Mouse (Mus musculus): Measurements from ENCODE around the gene Arid5b. TPM values are rescaled to one million over a fixed set of nuclear protein-coding genes. Genes with fewer than 3 reads are reported as not detected.

Arid5b gene
- total RNA-seq, 2 experiments from 2014 or later: 14.5 to 28.5 TPM

- no peak for ATAC-seq (ENCODE audit: poor library complexity, severe bottlenecking)
Measured at GRCm38 (mm10) chr10:68274900-68275760, 3.4 kb downstream of the Arid5b start.

DNA sequence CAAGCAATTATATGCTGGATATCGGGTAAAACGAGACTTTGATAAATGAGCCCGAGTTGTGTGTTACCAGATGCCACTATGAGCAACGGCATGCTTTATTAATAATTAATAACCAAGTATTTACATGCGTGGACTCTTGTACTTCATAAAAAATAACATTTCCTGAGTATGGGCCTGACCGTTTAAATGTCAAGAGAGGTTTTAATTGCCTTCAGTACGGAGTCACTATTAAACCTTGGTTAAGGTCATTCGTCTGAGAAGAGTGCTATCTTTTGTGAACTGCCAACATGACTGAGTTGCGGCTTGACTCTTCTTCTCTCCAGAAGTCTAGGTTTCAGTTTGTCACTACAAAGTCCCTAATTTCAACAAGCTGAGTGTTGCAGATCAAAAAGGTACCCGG lies 8.8 kb downstream of the Arid5b start:
- no peak for ATAC-seq (ENCODE audit: poor library complexity, severe bottlenecking)

GRCm38 (mm10) chr10:68268629-68269028 lies 9.9 kb downstream of the Arid5b start:
- ATAC-seq (ENCODE audit: poor library complexity, severe bottlenecking): peak; percentile 47

GRCm38 (mm10) chr10:68263969-68264688 lies 14.4 kb downstream of the Arid5b start:
- ATAC-seq (ENCODE audit: poor library complexity, severe bottlenecking): peak; percentile 75

GRCm38 (mm10) chr10:68263296-68263968 lies 15.1 kb downstream of the Arid5b start:
- ATAC-seq (ENCODE audit: poor library complexity, severe bottlenecking): no peak

- ATAC-seq (ENCODE audit: poor library complexity, severe bottlenecking): no peak
Measured at GRCm38 (mm10) chr10:68259601-68260000, 18.9 kb downstream of the Arid5b start.

DNA sequence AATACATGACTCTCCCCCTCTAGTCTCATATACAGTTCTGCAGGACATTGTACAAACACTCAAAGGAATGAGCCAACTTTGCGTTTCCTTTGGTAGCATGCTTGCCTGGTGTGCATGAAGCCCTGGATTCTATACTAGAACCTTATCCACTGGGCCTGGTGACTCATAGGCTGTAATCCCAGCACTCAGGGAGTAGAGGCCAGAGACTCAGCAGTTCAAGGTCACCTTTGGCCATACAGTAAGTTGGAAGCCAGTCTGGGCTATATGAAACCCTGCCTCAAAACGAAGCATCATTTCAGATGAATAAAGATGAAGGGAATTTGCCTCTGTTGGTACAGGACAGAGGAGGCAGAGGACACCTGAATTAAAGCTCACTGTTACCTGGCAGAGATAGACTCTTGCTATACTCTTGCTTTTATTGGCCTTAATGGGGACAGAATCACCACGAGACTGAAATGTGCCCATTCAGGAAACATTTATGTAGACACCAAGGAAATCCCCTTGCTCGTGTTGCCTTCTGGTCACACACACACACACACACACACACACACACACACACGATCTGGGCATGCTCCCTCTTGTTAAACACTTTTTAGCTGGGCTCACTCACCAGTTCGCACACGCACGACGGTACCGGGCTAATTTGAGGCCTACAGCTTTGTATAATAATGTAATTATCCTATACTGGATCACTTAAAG lies 21.0 kb downstream of the Arid5b start:
- no peak for ATAC-seq (ENCODE audit: poor library complexity, severe bottlenecking)

DNA sequence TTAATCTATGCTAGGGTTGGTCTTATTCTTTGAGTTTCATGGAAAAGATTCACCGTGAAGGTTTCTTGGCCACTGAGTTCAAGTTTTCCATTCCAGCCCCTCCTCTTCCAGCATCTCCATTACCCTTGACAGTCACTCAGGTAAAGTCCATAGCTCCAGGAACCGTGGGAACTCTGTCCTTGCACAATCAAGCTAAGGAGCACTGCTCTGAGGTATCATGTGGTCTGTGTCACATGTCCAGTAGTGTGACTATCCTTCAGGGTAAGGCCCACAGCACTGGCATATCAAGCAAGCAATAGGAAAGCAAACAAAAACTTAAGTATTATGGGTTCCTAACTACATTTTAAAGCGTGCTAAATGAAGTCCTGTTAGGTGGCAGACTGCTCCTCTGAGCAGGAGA lies 22.4 kb downstream of the Arid5b start:
- no peak for ATAC-seq (ENCODE audit: poor library complexity, severe bottlenecking)

- ATAC-seq (ENCODE audit: poor library complexity, severe bottlenecking): no peak
Measured at GRCm38 (mm10) chr10:68253452-68254117, 25.0 kb downstream of the Arid5b start.

DNA sequence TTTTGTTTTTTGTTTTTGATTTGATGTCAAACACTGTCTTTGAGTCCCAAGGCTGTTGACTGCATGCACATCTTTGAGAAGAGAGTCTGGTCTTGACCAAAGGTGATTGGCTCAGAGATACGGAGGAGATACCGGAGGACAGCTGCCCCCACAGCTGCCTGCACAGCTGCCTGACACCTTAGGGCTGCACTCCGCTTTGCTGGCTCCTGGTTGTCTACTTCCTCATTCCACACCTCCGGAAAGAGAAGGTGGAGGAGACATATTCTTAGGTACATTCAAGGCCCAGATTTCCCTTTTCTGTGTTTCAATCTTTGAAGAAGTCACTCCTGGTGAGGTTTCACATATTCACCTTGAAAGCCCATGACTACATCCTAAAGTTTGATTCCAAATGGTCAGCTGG lies 25.9 kb downstream of the Arid5b start:
- ATAC-seq (ENCODE audit: poor library complexity, severe bottlenecking): peak; percentile 80

- ATAC-seq (ENCODE audit: poor library complexity, severe bottlenecking): peak; percentile 72
Measured at GRCm38 (mm10) chr10:68249355-68249782, 29.2 kb downstream of the Arid5b start.

DNA sequence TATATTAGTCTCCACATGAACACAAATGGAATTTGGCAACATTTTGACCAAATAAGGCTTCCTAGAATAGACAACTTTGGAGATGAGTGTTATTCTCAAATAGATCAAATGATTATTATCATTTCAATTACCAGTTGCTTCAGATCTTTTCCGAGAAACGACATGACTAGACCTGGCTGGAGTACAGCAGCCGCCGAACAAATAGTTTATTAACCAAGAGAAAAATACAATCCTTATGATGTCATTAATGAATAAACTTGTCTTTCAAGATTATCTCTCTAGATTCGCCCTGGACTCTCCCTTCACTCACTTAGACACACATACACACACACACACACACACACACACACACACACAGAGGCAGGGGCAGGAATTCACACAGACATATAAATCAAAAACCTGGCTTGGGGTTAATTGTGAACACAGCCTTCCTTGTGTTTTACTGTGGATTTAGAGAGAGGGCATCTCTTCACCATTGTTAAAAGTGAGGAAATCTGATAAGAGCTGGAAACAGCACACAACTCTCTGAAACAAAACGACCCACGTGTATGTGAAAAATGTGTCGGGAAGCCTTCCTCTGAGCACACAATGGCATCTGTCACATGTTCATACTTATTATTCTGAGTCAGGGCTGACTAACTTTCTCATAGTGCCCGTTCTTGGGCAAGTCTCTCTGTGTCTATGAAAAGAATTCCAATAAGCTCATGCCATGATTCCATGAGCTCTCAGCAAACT lies 30.1 kb downstream of the Arid5b start:
- ATAC-seq (ENCODE audit: poor library complexity, severe bottlenecking): no peak

- ATAC-seq (ENCODE audit: poor library complexity, severe bottlenecking): no peak
Measured at GRCm38 (mm10) chr10:68247490-68248280, 30.9 kb downstream of the Arid5b start.

GRCm38 (mm10) chr10:68246603-68247247 lies 31.8 kb downstream of the Arid5b start:
- ATAC-seq (ENCODE audit: poor library complexity, severe bottlenecking): no peak

GRCm38 (mm10) chr10:68240804-68241485 lies 37.6 kb downstream of the Arid5b start:
- peak; percentile 89 for ATAC-seq (ENCODE audit: poor library complexity, severe bottlenecking)

DNA sequence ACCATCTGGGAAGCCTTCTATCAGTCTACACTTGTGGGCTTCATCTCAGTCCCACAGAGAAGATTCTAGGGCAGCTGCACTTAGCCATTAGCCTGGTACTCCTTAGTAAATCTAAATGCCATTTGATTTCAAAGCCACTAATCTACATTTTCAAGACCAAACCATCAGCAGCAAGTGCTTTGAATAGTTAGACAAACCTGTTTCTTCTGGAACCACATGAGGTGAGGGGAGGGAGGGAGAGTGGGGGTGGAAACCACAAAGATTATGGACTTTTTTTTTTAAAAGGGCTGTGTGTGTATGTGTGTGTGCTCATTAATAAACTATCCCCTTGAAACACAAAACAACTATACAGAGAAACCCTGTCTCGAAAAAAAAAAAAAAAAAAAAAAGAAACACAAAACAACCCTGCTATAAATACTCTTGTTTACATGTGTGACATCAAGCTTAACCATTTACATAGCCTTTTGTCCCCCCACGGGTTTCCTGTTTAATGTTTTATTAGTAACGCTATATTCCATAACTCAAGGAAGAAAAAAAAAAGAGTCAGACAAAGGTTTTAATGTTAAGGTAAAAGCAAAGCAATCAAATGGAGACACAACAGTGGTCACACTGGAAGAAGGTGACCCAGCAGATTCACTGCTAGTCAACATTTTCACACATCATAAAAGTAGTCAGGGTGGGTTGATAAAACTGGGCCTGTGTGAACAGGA lies 38.3 kb downstream of the Arid5b start:
- ATAC-seq (ENCODE audit: poor library complexity, severe bottlenecking): peak; percentile 22

DNA sequence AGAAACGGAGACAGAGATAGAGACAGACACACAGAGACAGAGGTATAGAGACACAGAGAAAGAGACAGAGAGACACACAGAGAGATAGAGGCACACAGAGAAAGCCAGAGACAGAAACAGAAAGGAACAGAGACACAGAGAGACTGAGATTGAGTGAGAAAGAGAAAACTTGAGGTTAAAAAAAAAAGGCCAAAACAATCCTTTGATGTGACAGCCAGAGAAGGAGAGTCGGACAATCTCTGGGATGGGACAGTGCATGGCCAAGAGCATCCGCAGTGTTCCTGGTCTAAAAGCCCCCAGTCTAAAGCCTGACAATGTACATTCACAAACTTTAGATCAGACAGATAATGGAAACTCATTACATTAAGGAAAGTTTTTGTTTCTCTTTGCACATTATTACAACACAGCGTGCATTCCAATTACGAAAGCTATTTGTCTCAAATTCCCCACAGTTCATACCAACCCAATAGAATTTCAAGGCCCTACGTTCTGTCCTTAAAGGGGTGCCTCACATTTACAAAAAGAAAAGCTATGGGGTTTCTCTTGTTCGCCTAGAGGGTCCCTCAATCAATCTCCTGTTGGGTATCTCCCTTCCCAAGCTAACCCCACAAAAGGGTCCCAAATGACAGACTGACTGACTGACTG lies 39.0 kb downstream of the Arid5b start:
- ATAC-seq (ENCODE audit: poor library complexity, severe bottlenecking): no peak
